Mouse (Mus musculus) stomach, embryonic 14.5 days (tissue): ENCODE results near the gene Cxcl1. TPM values are rescaled to one million over a fixed set of nuclear protein-coding genes. Genes with fewer than 3 reads are reported as not detected.

ENCODE experiments used
- ATAC-seq: fragments of 200-750 bp; cut with Nextera tagmentation; 2 replicates; pipeline ENCODE4 v1.8.0; 2017; ENCODE audit warnings: low read depth, moderate TSS enrichment; ENCODE audit not compliant: insufficient number of reproducible peaks, insufficient read depth, low FRiP score
- H3K27ac ChIP-seq: fragments of 300-500 bp; sonication (generic); 2 replicates; pipeline ENCODE4 v1.5.1; 2014; ENCODE audit warnings: mild to moderate bottlenecking, low read length, moderate library complexity, mixed read lengths
- H3K27me3 ChIP-seq: fragments of 300-500 bp; sonication (generic); 2 replicates; pipeline ENCODE4 v1.6.1; 2014; ENCODE audit warnings: low read length, control low read depth, mixed read lengths; ENCODE audit not compliant: control insufficient read depth, insufficient read depth
- H3K36me3 ChIP-seq: fragments of 300-500 bp; sonication (generic); 2 replicates; pipeline ENCODE4 v1.6.1; 2014; ENCODE audit warnings: mild to moderate bottlenecking, control low read depth, low read length, moderate library complexity, mixed read lengths; ENCODE audit not compliant: control insufficient read depth, insufficient read depth
- H3K4me1 ChIP-seq: fragments of 300-500 bp; sonication (generic); 2 replicates; pipeline ENCODE4 v1.6.1; 2014; ENCODE audit warnings: low read length, control low read depth, mixed read lengths; ENCODE audit not compliant: control insufficient read depth, insufficient read depth
- H3K4me2 ChIP-seq: fragments of 300-500 bp; sonication (generic); replicated peaks from 2 replicates; pipeline ENCODE4 v1.6.1; 2014; ENCODE audit warnings: low read depth, low read length, control low read depth
- H3K4me3 ChIP-seq: fragments of 300-500 bp; sonication (generic); 2 replicates; pipeline ENCODE4 v1.5.1; 2014; ENCODE audit warnings: low read depth, low read length, control low read depth
- H3K9ac ChIP-seq: fragments of 300-500 bp; sonication (generic); replicated peaks from 2 replicates; pipeline ENCODE4 v1.6.1; 2014; ENCODE audit warnings: low read depth, mild to moderate bottlenecking, control low read depth, low read length, moderate library complexity, mixed read lengths
- H3K9me3 ChIP-seq: fragments of 300-500 bp; sonication (generic); 2 replicates; pipeline ENCODE4 v1.6.1; 2016; ENCODE audit warnings: low read depth, low read length, control low read depth; ENCODE audit not compliant: control insufficient read depth
- WGBS: fragments of 180-500 bp; shearing (Covaris S2); extraction: QIAGEN DNeasy Blood & Tissue Kit; methylation state at CpG from one replicate; pipeline ENCODE4 v1.1.7; 2014; 5-methylcytosine and 5-hydroxymethylcytosine counted together
- polyA plus RNA-seq: library from polyadenylated mRNA; unstranded; fragments of >200 nt; fragmentation: Nextera tagmentation; extraction: Ambion mirVana; gene quantifications from 2 replicates; pipeline ENCODE4 v1.2.1, GENCODE M21; 2014

The Cxcl1 gene
- polyA plus RNA-seq, 1 experiment from 2014 or later, result 1.2 TPM

DNA sequence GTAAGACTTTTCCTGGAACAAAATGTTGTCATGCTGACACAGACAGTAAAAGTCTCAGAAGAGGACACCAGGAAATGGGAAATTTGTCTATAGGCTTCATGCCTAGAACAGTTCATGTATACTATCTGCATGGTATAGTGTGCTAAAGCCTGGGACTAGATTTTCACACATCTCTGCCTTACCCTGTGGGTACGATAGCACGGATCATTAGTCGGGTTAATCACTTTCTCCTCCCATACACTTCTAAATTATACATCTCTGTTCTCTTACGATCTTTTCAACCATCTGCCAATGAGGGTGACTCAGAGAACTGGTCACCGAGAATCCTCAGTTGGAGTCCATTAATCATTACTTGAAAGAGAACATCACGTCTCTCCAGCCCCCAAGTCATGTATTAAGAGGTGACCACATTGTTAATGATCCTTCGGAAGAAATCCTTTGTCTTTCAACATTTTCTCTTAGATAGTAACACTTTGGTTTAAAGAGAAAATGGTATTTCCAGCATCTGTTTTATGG is 10.6 kb upstream of the Cxcl1 start:
- Histone ChIP-seq H3K4me1 (no peaks in the 10 kb centered on the region), H3K27me3 (no peaks in the 10 kb centered on the region), H3K4me3 (no peak overlapping the region), H3K4me2 (no peak overlapping the region), H3K9ac (no peak overlapping the region), H3K36me3 (no peaks in the 10 kb centered on the region), H3K9me3 (no peaks in the 10 kb centered on the region), H3K27ac (no peak overlapping the region)
- WGBS, result 83% methylated on average over 7 of the region's 7 CpGs
- no peak for ATAC-seq

DNA sequence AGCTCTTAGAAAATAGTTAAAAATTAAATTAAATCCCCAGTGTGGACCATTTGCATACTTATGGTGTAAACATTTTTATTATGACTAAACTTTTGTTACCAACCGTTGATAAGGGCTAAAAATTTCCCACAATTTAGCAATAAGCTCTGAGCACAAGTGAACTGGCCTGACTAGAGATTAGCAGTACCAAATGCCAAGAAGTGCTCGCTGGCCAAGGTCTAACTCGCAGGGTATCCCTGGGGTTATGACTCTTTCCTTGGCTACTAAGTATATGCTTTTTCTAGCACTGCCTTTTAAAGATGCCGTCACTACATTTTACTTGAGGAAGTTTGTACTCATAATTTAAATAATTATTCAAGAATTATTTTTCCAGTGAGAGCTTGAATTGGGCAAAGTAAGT is 10.0 kb upstream of the Cxcl1 start:
- ATAC-seq, result no peak
- H3K27ac ChIP-seq, result no peak overlapping the region
- WGBS, result 90% methylated on average over 4 of the region's 4 CpGs
- no peaks in the 10 kb centered on the region for H3K36me3 ChIP-seq
- no peak overlapping the region for H3K4me2 ChIP-seq
- H3K9ac ChIP-seq, result no peak overlapping the region
- H3K9me3 ChIP-seq, result no peaks in the 10 kb centered on the region
- H3K27me3 ChIP-seq, result no peaks in the 10 kb centered on the region
- no peak overlapping the region for H3K4me3 ChIP-seq
- H3K4me1 ChIP-seq, result no peaks in the 10 kb centered on the region

- no peak for ATAC-seq
- Histone ChIP-seq H3K4me1 (no peaks in the 10 kb centered on the region), H3K4me2 (no peak overlapping the region), H3K36me3 (no peaks in the 10 kb centered on the region), H3K9me3 (no peaks in the 10 kb centered on the region), H3K4me3 (no peak overlapping the region), H3K27me3 (no peaks in the 10 kb centered on the region), H3K9ac (no peak overlapping the region), H3K27ac (no peak overlapping the region)
- 87% methylated on average over 5 of the region's 5 CpGs for WGBS
These were observed 9.4 kb upstream of the Cxcl1 start for GRCm38 (mm10) chr5:90881682-90882081.

DNA sequence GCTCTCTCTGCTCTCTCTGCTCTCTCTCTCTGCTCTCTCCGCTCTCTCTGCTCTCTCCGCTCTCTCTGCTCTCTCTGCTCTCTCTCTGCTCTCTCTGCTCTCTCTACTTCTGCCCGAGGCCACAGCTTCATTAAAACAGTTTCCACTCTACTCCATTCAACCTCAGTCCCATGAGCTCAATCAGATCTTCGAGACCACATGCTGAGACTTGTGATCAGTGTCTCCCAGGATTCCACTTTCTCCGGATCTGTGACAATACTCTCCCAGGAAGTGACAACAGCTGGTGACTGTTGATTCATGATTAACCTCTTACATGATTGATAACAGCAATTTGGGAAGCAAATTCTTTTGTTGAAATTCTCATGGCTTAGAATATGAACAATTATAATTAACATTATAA is 8.9 kb upstream of the Cxcl1 start:
- 87% methylated on average over 5 of the region's 5 CpGs for WGBS

GRCm38 (mm10) chr5:90884628-90885242 is 6.3 kb upstream of the Cxcl1 start:
- ATAC-seq, result no peak

More for the DNA sequence above, 8.9 kb upstream of the Cxcl1 start:
- no peak overlapping the region for H3K4me2 ChIP-seq
- no peak for ATAC-seq
- H3K4me1 ChIP-seq, result no peaks in the 10 kb centered on the region
- H3K9me3 ChIP-seq, result no peaks in the 10 kb centered on the region
- no peaks in the 10 kb centered on the region for H3K36me3 ChIP-seq
- H3K9ac ChIP-seq, result no peak overlapping the region
- no peaks in the 10 kb centered on the region for H3K27me3 ChIP-seq
- no peak overlapping the region for H3K27ac ChIP-seq
- no peak overlapping the region for H3K4me3 ChIP-seq

GRCm38 (mm10) chr5:90888661-90889060 is 2.4 kb upstream of the Cxcl1 start:
- no peaks in the 10 kb centered on the region for H3K27me3 ChIP-seq
- no peak overlapping the region for H3K27ac ChIP-seq
- H3K4me2 ChIP-seq, result no peak overlapping the region
- no peak overlapping the region for H3K9ac ChIP-seq
- 76% methylated on average over 5 of the region's 5 CpGs for WGBS
- no peaks in the 10 kb centered on the region for H3K4me1 ChIP-seq
- ATAC-seq, result no peak
- H3K4me3 ChIP-seq, result no peak overlapping the region
- H3K36me3 ChIP-seq, result no peaks in the 10 kb centered on the region
- H3K9me3 ChIP-seq, result no peaks in the 10 kb centered on the region

More at GRCm38 (mm10) chr5:90884628-90885242, 6.3 kb upstream of the Cxcl1 start:
- Histone ChIP-seq H3K4me1 (no peaks in the 10 kb centered on the region), H3K4me2 (no peak overlapping the region), H3K27me3 (no peaks in the 10 kb centered on the region), H3K9ac (no peak overlapping the region), H3K9me3 (no peaks in the 10 kb centered on the region), H3K27ac (no peak overlapping the region), H3K4me3 (no peak overlapping the region), H3K36me3 (no peaks in the 10 kb centered on the region)
- 63% methylated on average over 2 of the region's 2 CpGs for WGBS

- H3K4me2 ChIP-seq, result peak overlapping the region; percentile 87
- H3K27me3 ChIP-seq, result no peaks in the 10 kb centered on the region
- H3K4me1 ChIP-seq, result no peaks in the 10 kb centered on the region
- H3K36me3 ChIP-seq, result no peaks in the 10 kb centered on the region
- 26% methylated on average over 10 of the region's 10 CpGs for WGBS
- no peaks in the 10 kb centered on the region for H3K9me3 ChIP-seq
- ATAC-seq, result no peak; the same call in 1 of the 2 replicates
- peak overlapping the region; percentile 40; the same call in 1 of the 2 replicates for H3K9ac ChIP-seq
- H3K27ac ChIP-seq, result no peak overlapping the region
- peak overlapping the region; percentile 40 for H3K4me3 ChIP-seq
These were observed 398 bp downstream of the Cxcl1 start for GRCm38 (mm10) chr5:90891464-90891813.

GRCm38 (mm10) chr5:90894231-90894630 is 3.2 kb downstream of the Cxcl1 start:
- Histone ChIP-seq H3K36me3 (no peaks in the 10 kb centered on the region), H3K4me3 (no peak overlapping the region), H3K4me1 (no peaks in the 10 kb centered on the region), H3K9me3 (no peaks in the 10 kb centered on the region), H3K4me2 (no peak overlapping the region), H3K27me3 (no peaks in the 10 kb centered on the region), H3K27ac (no peak overlapping the region), H3K9ac (no peak overlapping the region)
- 71% methylated on average over 8 of the region's 8 CpGs for WGBS
- no peak for ATAC-seq

- Histone ChIP-seq H3K36me3 (no peaks in the 10 kb centered on the region), H3K27ac (no peak overlapping the region), H3K4me3 (no peak overlapping the region), H3K4me1 (peaks cover 6% of the 10 kb centered on the region; the same call in 1 of the 2 replicates), H3K27me3 (no peaks in the 10 kb centered on the region), H3K9me3 (no peaks in the 10 kb centered on the region), H3K9ac (no peak overlapping the region), H3K4me2 (no peak overlapping the region)
- WGBS, result 70% methylated on average over 3 of the region's 3 CpGs
- no peak for ATAC-seq
These were observed 6.4 kb downstream of the Cxcl1 start for GRCm38 (mm10) chr5:90897429-90897828.
